Mouse (Mus musculus) telencephalon, adult 2 months (tissue): Measurements from ENCODE around the gene Tead2.

Experiments
- DNase-seq: peaks from one replicate; pipeline ENCODE4 v3.0.0-alpha.2; 2011; ENCODE audit warnings: low read depth, low spot score

Tead2 gene

DNA sequence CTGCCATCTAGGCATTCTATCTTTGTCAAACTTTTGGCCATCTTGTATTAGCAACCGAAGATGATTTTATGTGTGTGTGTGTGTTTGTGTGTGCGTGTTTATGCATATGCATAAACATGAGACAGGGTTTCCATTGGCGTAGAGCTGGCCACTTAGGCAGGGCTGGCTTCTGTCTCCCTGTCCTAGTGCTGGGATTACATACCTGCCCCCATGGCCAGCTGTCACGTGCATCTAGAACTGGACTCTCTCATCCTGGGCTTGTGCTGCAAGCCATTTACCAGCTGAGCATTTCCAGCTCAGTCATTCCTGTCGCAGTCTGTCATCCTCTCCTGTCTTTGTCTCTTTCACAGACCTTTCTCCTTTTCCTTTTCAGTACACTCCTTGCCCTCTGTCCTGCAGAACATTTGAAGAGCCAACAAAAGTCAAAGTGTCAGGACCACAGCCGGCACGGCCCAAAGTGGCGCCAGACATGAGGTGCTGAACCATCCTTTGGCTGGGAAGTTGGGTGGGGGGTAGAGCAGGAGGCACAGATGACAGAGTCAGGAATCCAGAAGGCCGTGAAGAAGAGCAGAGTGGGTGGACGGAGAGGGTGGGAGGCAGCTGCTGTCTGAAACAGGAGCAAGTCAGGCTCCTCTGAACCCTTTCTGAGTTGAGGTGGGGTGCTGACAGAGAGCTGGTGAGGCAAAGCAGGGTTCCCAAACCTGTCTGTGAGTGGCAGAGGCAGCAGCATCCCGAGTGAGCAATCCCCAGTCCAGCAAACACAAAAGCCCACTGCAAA lies 41.7 kb downstream of the Tead2 start:
- peak; percentile 50 for DNase-seq

DNA sequence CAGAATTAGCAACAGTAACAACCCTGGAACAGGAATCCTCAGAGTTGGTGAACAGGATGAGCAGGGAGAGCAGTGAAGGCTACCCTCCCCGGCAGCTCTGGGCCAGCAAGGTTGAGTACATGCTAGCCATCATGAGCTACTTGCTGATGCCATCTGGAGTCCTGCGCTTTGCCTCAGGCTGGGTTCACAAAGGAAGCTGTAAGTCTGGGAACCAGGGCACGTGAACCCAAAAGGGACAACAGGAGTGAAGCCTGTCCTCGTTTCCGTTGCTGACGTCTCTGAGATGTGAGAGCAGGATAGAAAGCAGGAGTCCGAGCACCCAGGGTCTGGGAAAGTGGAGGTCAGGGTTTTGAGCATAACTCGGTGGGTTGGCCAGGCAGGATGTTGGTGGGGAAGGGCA lies 43.7 kb downstream of the Tead2 start:
- no peak for DNase-seq

DNA sequence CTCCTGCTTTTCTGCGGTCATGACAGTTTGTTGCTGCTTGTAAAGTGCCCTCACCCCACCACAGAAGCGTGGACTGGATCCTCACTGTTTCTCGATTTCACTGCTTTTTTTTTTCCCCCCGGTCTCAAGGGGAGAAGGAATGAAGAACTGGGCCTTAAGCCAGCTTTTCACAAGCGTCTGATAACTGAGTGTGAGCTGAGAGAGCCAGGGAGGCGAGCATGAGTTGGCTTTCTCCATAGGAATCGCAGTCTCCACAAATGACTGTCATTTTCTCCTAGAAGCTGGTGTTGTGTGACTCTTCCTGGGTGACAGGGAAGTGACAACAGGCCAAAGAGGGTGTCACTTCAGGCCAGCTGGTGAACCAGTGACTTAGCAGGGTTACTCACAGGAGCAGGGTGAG lies 46.7 kb downstream of the Tead2 start:
- no peak for DNase-seq

DNA sequence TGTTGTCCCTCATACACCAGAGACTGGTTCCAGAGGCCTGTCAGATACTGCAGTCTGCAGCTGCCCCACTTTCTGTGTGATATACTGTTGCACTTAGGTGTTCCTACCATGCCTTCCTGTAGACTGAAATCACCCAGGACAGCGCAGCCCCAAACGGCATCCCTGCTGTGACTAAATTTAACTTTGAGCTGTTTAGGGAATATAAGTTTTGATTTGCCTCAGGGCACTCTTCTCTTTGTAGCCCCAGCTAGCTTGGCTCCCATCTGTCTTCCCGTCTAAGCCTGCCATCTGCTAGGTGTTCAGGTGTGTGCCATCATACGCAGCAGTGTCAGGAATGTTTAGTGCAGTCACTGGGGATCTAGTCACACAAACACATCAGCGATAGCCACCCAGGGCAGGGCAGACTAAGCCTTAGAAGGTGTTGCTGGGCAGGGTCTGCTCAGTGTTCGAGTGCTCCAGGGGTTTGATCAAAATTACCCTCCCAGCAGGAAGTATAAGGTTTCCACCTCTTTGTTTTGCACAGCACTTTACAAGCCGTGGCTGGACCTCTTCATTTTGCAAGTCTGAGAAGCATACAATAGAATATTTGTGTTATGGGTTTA lies 47.6 kb downstream of the Tead2 start:
- DNase-seq: no peak

DNA sequence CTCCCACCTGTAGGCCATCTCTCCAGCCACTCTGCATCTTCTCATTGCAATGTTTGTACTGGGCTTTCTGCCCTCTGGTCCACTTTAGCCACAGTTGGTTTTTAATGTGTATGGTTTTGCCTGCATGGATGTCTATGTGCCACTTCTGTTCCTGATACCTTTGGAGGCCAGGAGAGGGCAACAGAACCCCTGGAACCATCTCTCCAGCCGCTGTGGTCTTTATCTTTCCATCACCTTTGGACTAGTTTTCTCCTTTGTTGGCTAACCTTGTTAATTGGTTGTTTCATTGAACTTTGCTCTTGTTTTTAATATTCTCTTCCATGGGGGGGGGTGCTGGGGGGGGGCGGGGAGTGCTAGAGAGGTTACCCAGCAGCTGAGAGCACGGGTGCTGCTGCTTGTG lies 48.8 kb downstream of the Tead2 start:
- no peak for DNase-seq

DNA sequence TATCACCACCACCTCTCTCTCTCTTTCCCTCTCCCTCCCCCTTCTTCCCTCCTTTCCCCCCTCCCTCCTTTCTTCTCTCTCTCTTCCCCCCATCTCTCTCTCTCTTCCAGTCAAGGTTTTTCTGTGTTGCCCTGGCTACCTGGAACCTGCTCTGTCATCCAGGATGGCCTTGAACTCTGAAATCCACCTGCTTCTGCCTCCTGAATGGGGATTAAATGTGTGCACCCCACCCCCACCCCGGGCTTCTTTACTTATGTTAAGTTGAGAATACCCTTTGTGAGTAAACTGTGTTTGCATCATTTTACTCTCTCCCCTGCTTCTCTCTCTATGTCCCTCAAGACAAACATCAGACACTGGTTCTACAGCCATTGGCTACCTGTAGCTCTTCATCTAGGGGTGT lies 50.0 kb downstream of the Tead2 start:
- DNase-seq: no peak

DNA sequence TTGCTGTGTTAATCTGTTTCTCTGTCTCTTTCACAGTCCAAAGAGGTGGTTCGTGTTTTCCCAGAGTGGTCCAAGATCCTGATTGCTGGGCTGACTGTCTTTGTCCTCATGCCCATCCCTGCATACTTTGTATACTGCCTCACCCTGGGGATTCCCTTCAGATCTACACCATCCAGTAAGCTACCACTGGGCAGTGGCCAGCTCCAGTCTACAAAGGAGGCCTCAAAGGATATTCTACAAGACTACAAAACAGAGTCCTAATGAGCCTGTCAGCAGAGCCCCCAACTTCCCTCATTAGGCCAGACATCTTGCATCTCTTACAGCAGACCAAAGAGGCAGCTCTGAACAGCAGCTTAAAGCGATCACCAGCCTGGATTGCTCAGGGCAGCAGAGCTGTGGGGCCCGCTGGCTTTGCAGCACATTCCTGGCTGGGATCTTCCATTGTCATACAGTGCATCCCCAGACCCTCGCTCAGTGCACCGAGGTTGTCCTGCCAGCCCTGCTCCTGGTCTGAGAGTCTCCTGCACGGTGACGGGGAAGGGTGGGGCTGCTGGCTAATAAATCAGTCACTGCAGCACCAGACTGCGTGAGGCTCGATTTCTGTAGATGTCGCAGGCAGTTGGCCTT lies 57.3 kb downstream of the Tead2 start:
- DNase-seq: no peak

DNA sequence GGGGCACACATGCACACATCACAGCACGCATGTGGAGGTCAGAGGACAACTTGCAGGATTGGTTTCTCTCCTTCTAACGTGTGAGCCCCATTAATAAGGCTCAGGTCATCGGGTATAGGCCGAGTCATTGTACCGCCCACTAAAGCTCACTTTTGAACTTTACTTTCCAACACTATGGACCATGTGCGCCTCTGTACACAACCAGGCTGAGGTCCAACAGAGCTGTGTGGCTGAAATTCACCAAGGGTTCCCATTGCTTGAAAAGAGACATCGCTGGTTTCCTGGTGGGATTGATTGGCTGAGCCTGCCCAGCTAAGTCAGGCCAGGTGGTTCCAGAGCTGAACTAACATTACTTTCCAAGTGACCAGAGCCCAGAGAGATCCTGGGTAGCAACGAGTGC lies 58.1 kb downstream of the Tead2 start:
- no peak for DNase-seq

DNA sequence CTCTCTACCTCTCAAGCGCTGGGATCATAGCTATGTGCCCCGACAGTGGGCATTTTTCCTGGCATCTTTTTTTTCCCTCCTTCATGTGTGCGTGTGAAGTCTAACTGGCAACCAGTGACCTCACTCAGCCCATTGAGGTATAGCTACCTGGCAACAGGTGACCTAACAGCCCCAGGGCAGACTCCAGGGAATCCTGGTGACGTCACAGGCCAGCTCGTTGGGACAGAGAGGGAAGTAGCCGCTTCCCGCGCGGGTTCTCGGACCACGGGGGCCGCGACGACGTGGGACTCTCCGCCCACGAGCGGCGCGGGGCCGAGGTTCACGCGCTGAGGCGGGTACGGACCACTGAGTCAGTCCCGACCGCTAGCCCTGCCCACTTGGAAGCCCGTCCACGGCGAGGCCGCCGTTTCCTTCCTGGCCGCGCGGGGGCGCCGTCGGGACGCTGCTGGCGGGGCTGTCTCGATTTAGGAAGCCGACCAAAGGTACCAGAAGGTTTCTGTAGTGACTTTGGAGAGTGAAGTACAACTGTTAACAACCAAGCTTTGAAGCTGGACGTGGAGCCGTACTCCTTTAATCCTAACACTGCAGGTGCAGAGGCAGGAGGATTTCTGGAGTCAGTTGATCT lies 61.7 kb downstream of the Tead2 start, which contains the start of gene Slc6a21:
Gene Slc6a21 (plus strand): TSS at position 378 of the 625 bp plus-strand sequence.
- no peak for DNase-seq
